Mouse (Mus musculus): Measurements from ENCODE around the gene Ddit4.

GRCm38 (mm10) chr10:59951211-59952151 lies at the start of gene Ddit4:
- TF ChIP-seq CTCF (IDR thresholded peaks at IDR 0.05; ENCODE audit: control insufficient read depth, insufficient read depth, low read length) (no peak), POLR2A (IDR thresholded peaks at IDR 0.05; ENCODE audit: borderline replicate concordance, control insufficient read depth, low read depth, low read length) (peak; percentile 100)

Data from bone marrow, adult 2 months (tissue).